Mouse (Mus musculus): ENCODE measurements at regions not wholly inside any gene's neighbourhood (a gene's known extent, or its start where the extent isn't known, plus 50 kb on each side); places are given as distances from the start of the nearest gene placed in this dataset.
A peak's percentile ranks its signal among the peaks of the same experiment; 100 is the strongest.

DNA sequence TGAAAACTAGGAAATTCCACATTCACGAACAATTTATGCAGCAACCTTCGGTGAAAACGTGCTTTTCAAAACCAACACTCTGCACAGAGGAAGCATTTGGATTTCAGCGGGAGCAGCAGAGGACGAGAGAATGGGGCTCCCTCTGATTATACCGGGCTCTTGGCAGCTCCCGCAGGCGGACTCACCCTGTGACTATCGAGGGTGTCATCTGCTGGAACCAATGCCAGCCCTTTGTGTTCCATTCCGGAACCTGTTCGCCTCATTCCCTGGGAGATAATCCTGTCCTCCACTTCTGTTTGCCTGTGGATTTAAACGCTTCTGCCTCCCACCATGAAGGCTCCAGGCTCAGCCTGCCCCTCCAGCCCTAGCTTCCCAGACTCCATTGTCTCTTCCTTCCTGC, 77.1 kb downstream of the Utp18 start:
- no peaks in the 10 kb centered on the region for H3K27me3 ChIP-seq
- H3K4me3 ChIP-seq, result no peak overlapping the region
- no peaks in the 10 kb centered on the region for H3K4me1 ChIP-seq
- no peak overlapping the region for H3K27ac ChIP-seq
- no peak overlapping the region for H3K4me2 ChIP-seq (replicated peaks)
- ATAC-seq (ENCODE audit: low FRiP score), result no peak
- H3K9ac ChIP-seq, result no peak overlapping the region
- no peaks in the 10 kb centered on the region for H3K36me3 ChIP-seq
- no peaks in the 10 kb centered on the region for H3K9me3 ChIP-seq (replicated peaks)
- WGBS, result 89% methylated on average over 12 of the region's 12 CpGs

DNA sequence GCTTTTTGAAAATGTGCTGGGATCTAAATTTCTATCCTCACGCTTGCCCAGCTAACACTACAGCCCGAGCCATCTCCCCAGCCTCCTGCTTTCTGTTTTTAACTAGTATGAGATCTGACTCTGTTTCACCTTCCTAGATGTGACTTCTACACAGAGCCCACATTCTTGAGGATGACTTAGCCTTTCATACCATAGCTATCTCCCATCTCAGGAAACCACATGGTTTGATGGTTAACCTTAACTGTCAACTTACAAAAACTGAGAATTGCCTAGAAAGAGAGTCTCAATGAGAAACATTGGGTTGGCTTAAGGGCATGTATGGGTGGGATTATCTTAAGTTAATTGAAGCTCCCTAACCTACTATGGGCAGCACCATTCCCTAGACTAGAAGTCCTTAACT, 78.4 kb downstream of the Utp18 start:
- no peaks in the 10 kb centered on the region for H3K9me3 ChIP-seq (replicated peaks)
- no peaks in the 10 kb centered on the region for H3K4me1 ChIP-seq
- no peaks in the 10 kb centered on the region for H3K36me3 ChIP-seq
- no peak overlapping the region for H3K9ac ChIP-seq
- ATAC-seq (ENCODE audit: low FRiP score), result no peak
- no peak overlapping the region for H3K4me3 ChIP-seq
- no peak overlapping the region for H3K4me2 ChIP-seq (replicated peaks)
- no peak overlapping the region for H3K27ac ChIP-seq
- H3K27me3 ChIP-seq, result no peaks in the 10 kb centered on the region
- 94% methylated on average over 2 of the region's 2 CpGs for WGBS

DNA sequence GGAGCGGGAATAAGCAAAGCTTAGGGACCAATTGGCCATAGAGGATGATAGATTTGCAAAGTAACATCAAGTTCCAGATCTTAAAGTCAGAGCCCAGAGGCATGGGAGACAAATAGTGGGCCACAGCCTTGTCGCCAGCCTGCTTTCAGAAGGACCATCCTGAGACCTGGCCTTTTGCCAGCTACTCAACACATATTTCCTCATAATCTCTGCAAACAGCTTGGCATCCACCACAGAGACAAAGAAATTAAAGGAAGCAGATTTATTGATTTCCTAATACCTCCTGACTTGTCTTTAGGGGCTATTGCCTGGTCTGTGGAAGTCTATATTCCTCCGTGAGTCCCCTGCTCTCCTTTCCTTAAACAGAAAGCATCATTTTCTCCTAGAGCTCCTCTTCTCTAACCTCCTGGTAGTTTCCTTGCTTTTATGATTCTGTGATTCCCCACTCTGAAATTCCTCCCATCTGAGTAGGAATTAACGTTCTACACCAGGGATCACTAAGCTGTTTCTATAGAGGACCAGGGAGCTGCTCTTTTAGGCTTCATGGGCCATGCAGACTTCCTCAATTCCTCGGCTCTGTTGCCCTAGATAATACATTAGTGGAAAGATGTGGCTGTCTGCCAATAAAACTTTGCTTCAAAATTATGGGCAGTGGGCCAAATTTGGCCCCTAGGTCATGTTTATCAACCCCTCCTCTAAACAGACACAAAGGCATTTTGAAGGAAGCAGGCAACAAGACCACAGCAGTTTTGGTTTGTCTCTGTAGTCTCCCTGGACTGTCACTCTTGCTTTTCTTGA, 114.2 kb downstream of the Utp18 start:
- Histone ChIP-seq H3K27ac (no peak overlapping the region), H3K36me3 (no peaks in the 10 kb centered on the region), H3K9ac (no peak overlapping the region), H3K4me1 (no peaks in the 10 kb centered on the region), H3K27me3 (no peaks in the 10 kb centered on the region), H3K9me3 (replicated peaks) (no peaks in the 10 kb centered on the region), H3K4me2 (replicated peaks) (no peak overlapping the region), H3K4me3 (no peak overlapping the region)
- ATAC-seq (ENCODE audit: low FRiP score), result no peak
- 78% methylated on average over 5 of the region's 5 CpGs for WGBS

DNA sequence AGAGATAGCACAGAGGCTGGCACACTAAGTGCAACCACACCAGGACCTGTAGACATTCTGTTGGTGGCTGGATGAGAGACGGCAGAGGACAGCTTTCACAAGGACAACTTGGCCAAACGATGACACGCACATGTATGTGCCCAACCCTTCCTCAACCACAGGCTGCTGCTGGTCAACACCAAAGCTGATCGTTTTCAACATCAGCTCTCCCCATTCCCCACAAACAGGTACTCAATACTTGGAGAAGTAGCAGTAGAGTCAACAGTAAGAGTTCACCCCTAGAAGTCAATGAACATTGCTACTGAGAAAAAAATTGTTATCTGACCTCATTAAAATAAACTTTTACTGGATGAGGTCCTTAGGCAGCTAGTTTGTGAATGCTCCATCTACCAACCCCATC, 119.6 kb downstream of the Utp18 start:
- peaks cover 5% of the 10 kb centered on the region; the same call in 1 of the 2 replicates for H3K4me1 ChIP-seq
- no peak overlapping the region for H3K27ac ChIP-seq
- H3K27me3 ChIP-seq, result no peaks in the 10 kb centered on the region
- H3K36me3 ChIP-seq, result no peaks in the 10 kb centered on the region
- H3K4me3 ChIP-seq, result no peak overlapping the region
- H3K9me3 ChIP-seq (replicated peaks), result no peaks in the 10 kb centered on the region
- WGBS, result 94% methylated on average over 4 of the region's 4 CpGs
- ATAC-seq (ENCODE audit: low FRiP score), result no peak
- no peak overlapping the region for H3K9ac ChIP-seq
- no peak overlapping the region for H3K4me2 ChIP-seq (replicated peaks)

DNA sequence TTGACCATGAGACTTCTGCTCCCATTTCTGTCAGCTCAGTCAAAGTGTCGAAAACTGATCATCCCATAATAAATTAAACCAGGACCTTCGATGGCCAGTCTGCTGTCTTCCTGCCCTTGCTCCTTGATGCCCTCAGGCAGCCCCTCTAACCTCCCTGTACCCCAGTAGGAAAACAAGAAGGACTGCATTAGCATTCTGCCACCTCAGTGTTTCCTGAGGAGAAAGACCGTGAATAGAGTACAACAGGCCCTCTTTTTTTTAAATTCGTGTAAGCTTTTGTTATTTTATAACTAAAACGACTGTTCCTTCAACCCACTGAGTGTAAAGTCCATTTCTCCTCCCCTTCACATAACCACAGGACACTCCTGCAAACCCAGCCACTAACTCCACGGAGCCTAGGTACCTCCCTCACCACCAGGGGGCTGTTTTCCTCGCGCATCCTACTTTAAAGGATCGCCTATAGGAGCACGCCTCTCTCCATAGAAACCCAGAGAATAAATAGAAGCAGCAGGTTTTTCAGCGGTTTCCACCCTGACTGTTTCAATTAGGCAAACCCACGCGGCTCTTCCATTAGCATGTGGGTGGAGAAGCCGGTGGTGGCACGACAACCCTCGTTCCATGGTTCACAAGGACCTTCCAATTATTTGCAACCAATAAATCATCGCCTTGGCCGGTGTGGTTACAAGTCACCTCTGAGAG, 122.6 kb downstream of the Utp18 start:
- Histone ChIP-seq H3K9ac (no peak overlapping the region), H3K27ac (no peak overlapping the region), H3K4me1 (peaks cover 5% of the 10 kb centered on the region; the same call in 1 of the 2 replicates), H3K36me3 (no peaks in the 10 kb centered on the region), H3K4me3 (no peak overlapping the region), H3K27me3 (no peaks in the 10 kb centered on the region; the same call in 1 of the 2 replicates), H3K9me3 (replicated peaks) (no peaks in the 10 kb centered on the region), H3K4me2 (replicated peaks) (peak overlapping the region; percentile 47)
- ATAC-seq (ENCODE audit: low FRiP score), result no peak
- WGBS, result 17% methylated on average over 18 of the region's 18 CpGs

DNA sequence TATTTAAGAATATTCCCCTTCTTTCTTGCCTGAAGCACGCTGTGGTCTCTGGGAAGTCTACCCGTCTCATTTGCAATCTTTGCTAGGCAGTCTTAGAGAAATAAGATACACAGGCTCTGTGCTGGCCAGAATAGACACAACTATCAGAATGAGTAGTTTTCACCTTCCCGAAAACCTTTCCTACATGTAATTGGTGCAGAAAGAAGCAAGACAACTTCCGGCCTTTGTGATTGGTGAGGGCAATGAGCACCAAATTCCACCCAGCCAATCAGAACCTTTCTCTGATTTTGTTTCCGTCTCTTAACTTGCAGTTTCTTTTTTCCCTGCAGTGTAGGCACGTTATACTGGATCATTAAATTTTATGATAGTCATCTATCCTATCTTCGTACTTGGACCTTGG, 127.7 kb downstream of the Utp18 start:
- Histone ChIP-seq H3K9me3 (replicated peaks) (no peaks in the 10 kb centered on the region), H3K4me1 (no peaks in the 10 kb centered on the region), H3K4me2 (replicated peaks) (no peak overlapping the region), H3K27me3 (no peaks in the 10 kb centered on the region; the same call in 1 of the 2 replicates), H3K27ac (no peak overlapping the region), H3K9ac (no peak overlapping the region), H3K36me3 (no peaks in the 10 kb centered on the region), H3K4me3 (no peak overlapping the region)
- no peak for ATAC-seq (ENCODE audit: low FRiP score)
- 90% methylated on average over 7 of the region's 7 CpGs for WGBS

DNA sequence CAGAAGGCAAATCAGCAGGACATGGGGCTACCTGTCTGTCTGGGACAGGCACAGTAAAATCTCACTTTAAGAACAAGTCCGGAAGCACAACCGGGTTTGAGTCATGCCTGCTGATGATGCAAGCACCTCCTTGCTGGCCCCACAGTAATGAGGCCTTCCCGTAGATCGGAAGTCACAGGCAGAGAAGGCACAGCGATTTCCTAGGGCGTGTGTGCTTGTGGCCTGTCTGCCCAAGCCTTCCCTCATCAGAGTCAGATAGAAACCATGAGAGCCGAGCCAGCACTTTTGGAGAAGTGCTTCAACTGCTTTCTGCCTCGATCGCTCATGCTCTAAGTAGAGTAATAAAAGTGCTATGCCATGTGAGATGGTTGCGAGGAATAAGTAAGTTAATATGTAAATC, 148.9 kb downstream of the Utp18 start:
- no peaks in the 10 kb centered on the region for H3K27me3 ChIP-seq
- no peak overlapping the region for H3K4me3 ChIP-seq
- H3K27ac ChIP-seq, result no peak overlapping the region
- ATAC-seq (ENCODE audit: low FRiP score), result no peak
- H3K4me2 ChIP-seq (replicated peaks), result no peak overlapping the region
- peaks cover 2% of the 10 kb centered on the region; the same call in 1 of the 2 replicates for H3K4me1 ChIP-seq
- no peaks in the 10 kb centered on the region for H3K36me3 ChIP-seq
- WGBS, result 94% methylated on average over 10 of the region's 10 CpGs
- H3K9me3 ChIP-seq (replicated peaks), result no peaks in the 10 kb centered on the region
- H3K9ac ChIP-seq, result no peak overlapping the region

DNA sequence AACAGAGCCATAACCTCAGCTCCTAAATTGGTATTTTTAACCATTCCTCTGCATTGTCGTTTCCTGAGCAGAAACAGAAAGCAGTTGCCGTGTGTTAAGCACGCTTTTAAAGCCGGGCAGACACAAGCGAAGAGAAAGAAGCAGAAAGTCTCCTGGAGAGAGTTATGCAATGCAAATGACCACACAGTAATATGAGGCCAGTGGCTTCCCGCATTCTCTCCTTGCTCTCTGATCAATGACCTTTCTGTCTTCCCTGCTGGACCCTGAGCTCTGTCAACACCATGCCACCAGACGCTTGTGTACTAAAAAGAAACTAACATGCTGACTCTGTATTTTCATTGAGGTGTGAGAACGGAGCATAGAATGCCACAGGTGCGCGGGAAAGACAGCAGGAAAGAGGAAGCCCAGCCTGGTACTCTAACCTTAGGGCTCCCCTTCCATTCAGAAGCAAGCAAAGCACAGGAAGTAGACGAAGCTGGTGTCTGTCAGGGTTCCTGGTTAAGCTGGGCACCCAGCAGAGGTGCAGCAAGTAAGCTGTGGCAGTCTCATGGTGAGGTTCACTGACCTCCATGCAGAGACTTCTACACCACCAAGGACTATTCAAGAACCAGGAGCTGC, 151.9 kb downstream of the Utp18 start:
- Histone ChIP-seq H3K9me3 (replicated peaks) (no peaks in the 10 kb centered on the region), H3K9ac (no peak overlapping the region), H3K27me3 (no peaks in the 10 kb centered on the region), H3K36me3 (no peaks in the 10 kb centered on the region), H3K4me1 (peaks cover 2% of the 10 kb centered on the region; the same call in 1 of the 2 replicates), H3K4me2 (replicated peaks) (0 out of 2 replicates have a peak overlapping the region, but pooled peaks have one; percentile 6), H3K4me3 (no peak overlapping the region), H3K27ac (no peak overlapping the region)
- WGBS, result 45% methylated on average over 11 of the region's 11 CpGs
- no peak for ATAC-seq (ENCODE audit: low FRiP score)

DNA sequence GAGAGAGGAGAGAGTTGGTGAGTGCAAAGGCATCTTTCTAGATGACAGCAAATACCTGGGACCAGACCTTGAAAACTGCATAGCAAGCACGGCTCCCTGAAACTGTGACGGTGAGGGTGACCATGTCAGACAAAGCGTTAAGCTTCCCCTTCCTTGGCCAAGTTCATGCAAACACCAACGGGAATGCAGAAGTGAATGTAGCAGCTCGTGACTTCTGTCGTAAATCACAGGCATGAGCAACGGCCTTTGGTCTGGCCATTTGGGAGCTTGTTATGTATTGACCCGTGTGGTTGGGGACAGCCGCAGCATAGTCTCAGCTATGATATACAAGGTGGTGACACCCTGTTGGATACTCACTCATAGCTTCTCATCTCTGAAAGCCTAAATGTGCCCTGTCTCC, 156.4 kb downstream of the Utp18 start:
- WGBS, result 90% methylated on average over 9 of the region's 9 CpGs
- Histone ChIP-seq H3K27ac (no peak overlapping the region), H3K9me3 (replicated peaks) (no peaks in the 10 kb centered on the region), H3K9ac (no peak overlapping the region), H3K27me3 (no peaks in the 10 kb centered on the region), H3K4me1 (peaks cover 2% of the 10 kb centered on the region; the same call in 1 of the 2 replicates), H3K4me2 (replicated peaks) (no peak overlapping the region), H3K36me3 (no peaks in the 10 kb centered on the region), H3K4me3 (no peak overlapping the region)
- no peak for ATAC-seq (ENCODE audit: low FRiP score)

DNA sequence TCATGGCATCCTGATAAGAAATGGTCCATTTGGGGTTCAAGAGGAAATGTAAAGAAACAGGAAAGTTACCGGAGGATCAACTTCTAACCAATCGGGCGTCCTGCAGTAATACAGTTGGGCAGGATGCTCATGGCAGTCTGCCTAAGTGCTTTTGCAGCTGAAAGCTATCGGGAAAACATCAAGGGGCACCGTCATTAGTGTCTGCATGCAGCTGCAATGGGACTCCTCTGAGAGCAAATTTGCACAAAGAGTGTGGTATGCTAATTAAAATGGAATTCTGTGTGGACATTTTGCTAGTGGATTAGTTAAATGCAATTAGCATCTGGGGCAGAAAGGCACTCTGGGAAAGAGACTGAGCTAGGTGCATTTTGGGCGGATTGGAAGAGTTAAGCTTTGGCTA, 160.3 kb downstream of the Utp18 start:
- no peaks in the 10 kb centered on the region for H3K27me3 ChIP-seq
- no peaks in the 10 kb centered on the region for H3K9me3 ChIP-seq (replicated peaks)
- H3K4me1 ChIP-seq, result no peaks in the 10 kb centered on the region
- H3K4me3 ChIP-seq, result no peak overlapping the region
- H3K4me2 ChIP-seq (replicated peaks), result no peak overlapping the region
- H3K27ac ChIP-seq, result no peak overlapping the region
- WGBS, result 70% methylated on average over 6 of the region's 6 CpGs
- H3K9ac ChIP-seq, result no peak overlapping the region
- H3K36me3 ChIP-seq, result no peaks in the 10 kb centered on the region
- no peak for ATAC-seq (ENCODE audit: low FRiP score)

DNA sequence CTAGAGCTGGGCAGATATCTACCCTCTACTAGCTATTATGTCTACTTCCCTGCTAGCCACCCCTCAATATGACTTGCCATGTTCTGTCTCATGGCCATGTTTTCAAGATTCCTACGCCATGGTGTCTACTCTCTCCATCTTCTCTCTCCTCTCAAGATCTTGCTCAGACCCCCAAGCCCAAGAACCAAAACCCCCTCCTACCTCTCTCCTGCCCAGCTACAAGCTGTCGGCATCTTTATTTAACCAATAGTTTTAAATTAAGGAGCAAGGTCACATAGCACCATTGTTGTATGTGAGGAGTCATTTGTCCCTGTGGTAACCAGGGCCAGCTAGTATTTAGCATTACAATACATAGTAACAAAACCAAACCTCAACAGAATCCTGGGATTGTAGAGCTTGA, 166.4 kb downstream of the Utp18 start:
- H3K36me3 ChIP-seq, result no peaks in the 10 kb centered on the region
- no peak overlapping the region for H3K4me3 ChIP-seq
- WGBS, result 61% methylated on average over 2 of the region's 2 CpGs
- no peak for ATAC-seq (ENCODE audit: low FRiP score)
- no peaks in the 10 kb centered on the region for H3K27me3 ChIP-seq
- H3K9me3 ChIP-seq (replicated peaks), result no peaks in the 10 kb centered on the region
- no peaks in the 10 kb centered on the region for H3K4me1 ChIP-seq
- H3K27ac ChIP-seq, result no peak overlapping the region
- H3K4me2 ChIP-seq (replicated peaks), result no peak overlapping the region
- H3K9ac ChIP-seq, result no peak overlapping the region

DNA sequence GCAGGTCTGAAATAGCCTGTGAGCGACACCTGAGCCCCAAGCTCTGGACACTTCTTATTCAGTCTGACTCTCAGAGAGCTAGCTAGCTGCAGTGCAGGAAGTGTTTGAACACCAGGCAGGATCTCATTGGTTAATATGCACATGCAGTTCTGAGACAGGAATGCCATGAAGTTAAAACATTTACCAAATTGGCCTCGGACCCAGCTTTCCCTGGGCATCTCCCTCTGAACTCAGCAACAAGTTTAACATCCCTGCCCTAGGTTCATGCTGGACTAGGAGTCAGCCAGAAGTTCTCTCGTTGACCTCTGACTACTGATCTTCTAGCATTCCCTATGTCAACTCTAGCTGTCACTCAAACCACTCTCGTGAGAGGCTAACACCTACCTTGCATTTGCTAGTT, 175.9 kb downstream of the Utp18 start:
- H3K9ac ChIP-seq, result no peak overlapping the region
- no peaks in the 10 kb centered on the region for H3K4me1 ChIP-seq
- WGBS, result 82% methylated on average over 4 of the region's 4 CpGs

More for the DNA sequence above, 175.9 kb downstream of the Utp18 start:
- Histone ChIP-seq H3K27ac (no peak overlapping the region), H3K4me2 (replicated peaks) (no peak overlapping the region), H3K4me3 (no peak overlapping the region), H3K27me3 (no peaks in the 10 kb centered on the region), H3K36me3 (no peaks in the 10 kb centered on the region), H3K9me3 (replicated peaks) (no peaks in the 10 kb centered on the region)
- no peak for ATAC-seq (ENCODE audit: low FRiP score)

Measured in hindbrain, embryonic 12.5 days (tissue).